Mouse (Mus musculus) B cell, adult (primary cell): Measurements from ENCODE around the gene Adgrg1. TPM values are rescaled to one million over a fixed set of nuclear protein-coding genes. Genes with fewer than 3 reads are reported as not detected.

Experiments
- total RNA-seq: library from RNA; stranded (reverse); gene quantifications from 4 replicates; pipeline ENCODE4 v1.2.4, GENCODE M21; 2023; ENCODE audit not compliant: inconsistent age

Gene Adgrg1
- total RNA-seq: 3.8 to 6.7 TPM (median 6.2 TPM) in 4 replicates

DNA sequence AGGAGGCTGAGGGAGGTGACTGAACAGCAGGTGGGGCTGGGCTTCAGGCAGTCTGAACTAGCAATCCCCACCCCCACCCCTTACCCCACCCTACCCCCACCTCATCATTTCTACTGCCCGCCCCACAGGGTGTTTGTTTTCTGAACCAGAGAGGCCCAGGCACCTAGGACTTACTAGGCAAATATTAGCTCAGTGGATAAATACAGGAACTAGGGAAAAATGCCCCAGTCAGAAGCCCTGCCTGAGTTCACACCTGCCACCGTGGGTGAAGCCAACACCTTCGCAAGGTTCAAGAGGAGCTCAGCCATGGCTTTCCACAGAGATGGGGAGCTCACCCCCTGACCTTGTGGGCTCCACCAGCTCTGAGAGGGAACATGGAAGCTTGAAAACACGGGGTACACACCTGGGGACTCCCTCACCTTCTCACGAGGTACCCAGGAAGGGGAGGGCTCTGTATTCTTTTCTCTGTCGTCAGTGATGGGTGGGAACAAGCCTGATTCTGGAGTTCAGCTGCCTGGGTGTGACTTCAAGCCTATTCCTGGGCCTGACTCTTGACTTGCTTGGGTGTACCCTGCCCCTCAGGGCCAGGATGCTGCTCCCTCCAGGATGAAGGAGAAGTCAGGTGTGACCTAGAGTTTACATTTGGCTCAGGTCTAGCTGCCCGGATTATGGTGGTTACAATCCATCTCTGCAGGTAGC is at the start of gene Adgrg1:
Gene Adgrg1, plus strand, starts transcription at position 285 of the 699 bp plus-strand sequence.

DNA sequence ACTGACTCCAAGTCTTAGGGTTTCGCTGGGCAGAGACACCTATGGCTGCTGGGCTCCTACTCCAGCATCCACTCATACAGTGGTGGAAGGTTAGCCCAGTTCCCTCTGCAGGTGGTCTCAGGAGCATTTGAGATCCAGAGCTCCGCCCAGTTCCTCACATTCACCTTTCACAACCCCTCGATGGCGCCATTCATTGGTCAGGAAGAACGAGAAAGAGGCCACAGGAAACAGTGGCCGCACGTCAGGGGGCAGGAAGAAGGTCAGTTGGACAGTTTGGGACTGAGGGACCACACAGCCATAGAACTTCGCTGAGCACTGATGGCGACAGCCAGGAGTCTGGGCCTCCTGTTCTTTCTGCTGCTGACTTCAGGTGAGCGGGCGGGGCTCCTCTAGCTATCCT is 42.9 kb downstream of the Adgrg1 start, which contains the start of gene Adgrg3:
Gene Adgrg3, plus strand, starts transcription at position 242 of the 400 bp plus-strand sequence.

DNA sequence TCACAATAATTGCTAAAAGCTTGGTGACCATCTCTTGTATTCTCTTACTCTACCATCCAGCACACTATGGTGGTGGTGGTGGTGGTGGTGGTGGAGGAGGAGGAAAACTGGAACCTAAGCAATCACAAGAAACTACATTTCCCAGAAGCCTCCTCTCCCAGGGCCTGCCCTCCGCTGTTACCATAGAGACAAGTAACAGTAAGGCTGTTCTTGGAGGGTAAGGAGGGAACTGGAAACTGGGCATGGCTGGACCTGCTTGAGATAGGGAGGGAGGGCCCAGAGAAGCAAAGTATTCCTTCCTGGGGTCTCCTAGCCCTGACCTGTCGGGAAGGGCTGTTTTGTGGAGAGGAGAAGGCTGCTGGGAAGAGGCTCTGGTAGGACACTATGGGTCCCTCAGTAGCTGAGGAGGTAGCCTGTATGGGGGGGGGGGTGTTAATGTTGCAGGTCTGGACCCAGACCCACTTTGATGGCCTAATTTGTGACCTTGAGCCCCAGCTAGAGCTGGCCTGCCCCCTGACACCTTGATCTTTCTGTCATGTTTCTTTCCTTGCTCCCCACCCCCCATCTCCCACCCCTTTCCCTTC is 80.5 kb downstream of the Adgrg1 start, which contains the start of gene Drc7:
Gene Drc7, plus strand, starts transcription at position 177 of the 584 bp plus-strand sequence.

Other genes with a start within 250 kb of the Adgrg1 start
- gene Ccl22, start 229.2 kb upstream of the Adgrg1 start, total RNA-seq: 0.48 to 0.51 TPM in 2 of 4 replicates, not detected in the others
- not detected in 4 replicates for gene Cx3cl1, start 202.7 kb upstream of the Adgrg1 start, total RNA-seq
- gene Ccl17, start 164.3 kb upstream of the Adgrg1 start, total RNA-seq: not detected in 4 replicates
- gene Coq9, start 136.4 kb upstream of the Adgrg1 start, total RNA-seq: 29.0 to 34.4 TPM (median 32.9 TPM) in 4 replicates
- gene Ciapin1, start 136.4 kb upstream of the Adgrg1 start, total RNA-seq: 50.3 to 64.6 TPM (median 51.7 TPM) in 4 replicates
- gene Polr2c, start 117.3 kb upstream of the Adgrg1 start, total RNA-seq: 49.2 to 66.0 TPM (median 53.7 TPM) in 4 replicates
- 1.6 to 3.0 TPM (median 2.3 TPM) in 4 replicates for gene Dok4, start 98.4 kb upstream of the Adgrg1 start, total RNA-seq
- gene Ccdc102a, start 56.7 kb upstream of the Adgrg1 start, total RNA-seq: 0.36 to 1.1 TPM (median 0.69 TPM) in 4 replicates
- 0.77 to 2.3 TPM (median 0.96 TPM) in 4 replicates for gene Adgrg5, start 51.1 kb upstream of the Adgrg1 start, total RNA-seq
- gene Adgrg3, start 42.9 kb downstream of the Adgrg1 start, total RNA-seq: 0.42 TPM in 2 of 4 replicates, not detected in the others
- gene Drc7, start 80.4 kb downstream of the Adgrg1 start, total RNA-seq: not detected in 4 replicates
- gene Katnb1, start 106.4 kb downstream of the Adgrg1 start, total RNA-seq: 16.8 to 21.7 TPM (median 21.2 TPM) in 4 replicates
- 6.7 to 9.8 TPM (median 7.0 TPM) in 4 replicates for gene Kifc3, start 228.1 kb downstream of the Adgrg1 start, total RNA-seq